Mouse (Mus musculus): ENCODE results near the gene 1700001J03Rik.
"Not testable (repeated sequence)": the region's sequence is repeated elsewhere in the genome, so short reads cannot be mapped to it uniquely, and the experiment has no call there.

1700001J03Rik gene

DNA sequence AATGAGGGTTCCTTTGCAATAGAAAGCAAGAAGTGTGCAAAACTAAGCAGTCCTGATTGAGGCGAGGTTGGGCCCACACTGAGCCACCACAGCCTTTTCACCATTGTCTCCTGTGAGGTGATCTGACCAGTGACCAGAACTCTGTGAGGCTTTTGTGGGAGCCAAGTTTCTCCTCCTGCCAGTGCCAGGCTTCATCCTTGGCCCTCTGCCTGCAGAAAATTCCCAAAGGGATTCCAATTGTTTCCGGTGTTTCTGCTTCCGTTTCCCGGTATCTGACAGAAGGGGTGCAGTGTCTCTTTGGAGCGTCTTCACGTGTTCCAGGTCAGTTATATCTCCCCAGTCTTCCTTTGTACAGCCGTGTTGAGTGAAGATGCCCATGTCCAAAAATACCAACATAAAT is 3.6 kb upstream of the 1700001J03Rik start:
- DNase-seq (ENCODE audit: low read depth, low spot score), result no peak

GRCm38 (mm10) chr5:146188144-146188543 is 3.0 kb upstream of the 1700001J03Rik start:
- DNase-seq (ENCODE audit: low read depth, low spot score), result no peak

GRCm38 (mm10) chr5:146187441-146187840 is 2.3 kb upstream of the 1700001J03Rik start:
- not testable (repeated sequence) for DNase-seq (ENCODE audit: low read depth, low spot score)

- not testable (repeated sequence) for DNase-seq (ENCODE audit: low read depth, low spot score)
Measured at GRCm38 (mm10) chr5:146172744-146173143, 12.4 kb downstream of the 1700001J03Rik start.

GRCm38 (mm10) chr5:146170621-146171020 is 14.5 kb downstream of the 1700001J03Rik start, which contains the start of gene Gm6309:
Gene Gm6309 (minus strand): TSS chr5:146170721.
- DNase-seq (ENCODE audit: low read depth, low spot score), result not testable (repeated sequence)

- not testable (repeated sequence) for DNase-seq (ENCODE audit: low read depth, low spot score)
Measured at GRCm38 (mm10) chr5:146160439-146160838, 24.7 kb downstream of the 1700001J03Rik start, which contains the start of gene Gm5565. Gene Gm5565 (minus strand): TSS chr5:146160539.

- DNase-seq (ENCODE audit: low read depth, low spot score), result not testable (repeated sequence)
Measured at GRCm38 (mm10) chr5:146158326-146158725, 26.8 kb downstream of the 1700001J03Rik start.

DNA sequence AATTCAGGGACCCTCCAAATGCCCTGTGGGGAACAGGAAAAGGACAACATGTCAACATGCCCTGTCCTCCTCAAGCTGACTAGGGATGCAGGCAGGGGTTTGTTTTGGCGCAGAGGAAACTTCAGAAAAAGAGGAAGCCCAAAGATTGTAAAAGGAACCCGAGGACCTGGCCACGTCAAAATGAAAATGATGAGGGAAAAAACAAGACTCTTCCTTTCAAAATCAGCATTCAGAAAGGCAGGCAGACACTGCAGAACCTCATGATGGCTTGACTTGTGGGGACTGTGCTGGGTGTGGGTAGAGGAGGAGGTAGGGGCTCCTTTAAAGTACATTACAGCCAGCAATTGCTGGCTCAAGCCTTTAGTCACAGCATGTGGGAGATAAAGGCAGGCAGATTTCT is 34.6 kb downstream of the 1700001J03Rik start:
- DNase-seq (ENCODE audit: low read depth, low spot score), result no peak

DNA sequence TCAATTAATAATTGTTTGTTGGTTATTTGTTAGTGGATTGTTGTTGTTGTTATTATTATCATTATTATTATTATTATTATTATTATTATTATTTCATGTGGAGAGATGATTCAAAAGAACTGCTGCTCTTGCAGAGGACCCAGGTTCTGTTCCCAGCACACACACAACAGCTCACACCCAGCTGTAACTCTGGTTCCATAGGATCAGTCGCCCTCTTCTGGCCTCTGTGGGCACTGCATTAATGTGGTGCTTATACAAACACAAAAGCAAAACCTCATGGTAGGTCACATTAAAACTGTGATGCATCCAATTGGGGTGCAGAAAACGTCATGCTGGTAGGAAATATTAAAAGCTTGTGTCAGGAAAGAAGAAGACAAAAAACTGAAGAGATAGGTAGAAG is 37.2 kb downstream of the 1700001J03Rik start:
- DNase-seq (ENCODE audit: low read depth, low spot score), result peak; percentile 57

All from forelimb bud, embryonic 11.5 days (tissue).